Mouse (Mus musculus) adrenal gland, postnatal 4 days (tissue): ENCODE data around the gene Fibin. TPM values are rescaled to one million over a fixed set of nuclear protein-coding genes. Genes with fewer than 3 reads are reported as not detected.

ENCODE experiments used
- DNase-seq, 2 experiments: peaks; one replicate each; pipeline ENCODE4 v3.0.0; 2021 to 2022; ENCODE audit warnings: low spot score in 2 of 2, mixed read lengths in 2 of 2
- total RNA-seq, 2 experiments: library from RNA; stranded (reverse); gene quantifications; 2 replicates each; pipeline ENCODE4 v1.2.3; 2021

Gene Fibin
- total RNA-seq, 2 experiments from 2014 or later, result 6.7 to 9.1 TPM

DNA sequence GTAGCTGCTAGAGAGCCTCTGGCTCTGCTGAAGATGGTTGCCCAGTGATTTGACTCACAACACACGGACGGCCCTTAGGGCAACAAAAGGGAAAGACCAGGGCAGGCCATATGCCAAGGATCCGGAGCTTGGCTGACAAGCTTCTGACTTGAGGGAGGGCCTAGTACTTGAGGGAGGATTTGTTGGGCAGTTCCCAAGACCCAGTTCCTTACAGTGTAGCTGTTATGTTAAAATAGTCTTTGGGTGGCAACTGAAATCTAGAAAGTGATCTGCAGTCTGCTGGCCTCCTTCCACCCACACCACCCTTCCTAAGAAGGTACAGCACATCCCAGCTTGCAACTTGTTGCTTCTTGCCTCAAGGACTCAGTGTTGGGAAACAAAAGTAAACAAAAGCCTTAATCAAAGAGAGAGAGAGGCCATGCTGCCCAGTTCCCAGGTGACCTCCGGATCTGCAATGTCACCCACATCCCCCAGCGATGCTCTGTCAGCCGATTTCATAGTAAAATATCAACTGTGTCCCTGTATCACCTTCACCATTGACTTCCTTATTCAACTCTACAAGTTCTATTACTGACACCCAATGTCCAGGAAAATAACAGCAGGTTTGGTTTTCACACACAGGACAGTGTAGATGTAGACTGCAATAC lies 48.4 kb downstream of the Fibin start, which contains the start of gene Bbox1:
Gene Bbox1, minus strand, starts transcription at position 52 of the 647 bp plus-strand sequence.
- no peak for DNase-seq

DNA sequence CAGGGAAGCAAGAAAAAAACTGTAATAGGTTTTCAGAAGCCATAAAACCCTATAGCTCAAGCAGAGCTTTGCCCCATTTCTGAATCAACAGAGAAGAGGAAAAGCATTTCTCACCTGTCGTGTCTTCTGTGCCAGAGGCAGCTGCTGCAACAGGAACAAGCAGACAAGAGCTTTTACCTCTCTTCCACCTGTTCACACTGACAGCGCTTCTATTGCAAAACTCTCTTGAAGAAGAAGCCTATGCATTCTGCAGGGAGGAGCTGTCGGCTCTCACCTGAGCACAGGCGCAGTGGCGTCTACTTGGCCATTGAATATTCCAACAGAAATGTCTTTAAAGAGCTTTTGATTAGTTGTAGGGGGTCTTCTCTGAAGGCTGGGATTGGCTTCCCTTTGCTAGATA lies 48.9 kb downstream of the Fibin start:
- no peak for DNase-seq

DNA sequence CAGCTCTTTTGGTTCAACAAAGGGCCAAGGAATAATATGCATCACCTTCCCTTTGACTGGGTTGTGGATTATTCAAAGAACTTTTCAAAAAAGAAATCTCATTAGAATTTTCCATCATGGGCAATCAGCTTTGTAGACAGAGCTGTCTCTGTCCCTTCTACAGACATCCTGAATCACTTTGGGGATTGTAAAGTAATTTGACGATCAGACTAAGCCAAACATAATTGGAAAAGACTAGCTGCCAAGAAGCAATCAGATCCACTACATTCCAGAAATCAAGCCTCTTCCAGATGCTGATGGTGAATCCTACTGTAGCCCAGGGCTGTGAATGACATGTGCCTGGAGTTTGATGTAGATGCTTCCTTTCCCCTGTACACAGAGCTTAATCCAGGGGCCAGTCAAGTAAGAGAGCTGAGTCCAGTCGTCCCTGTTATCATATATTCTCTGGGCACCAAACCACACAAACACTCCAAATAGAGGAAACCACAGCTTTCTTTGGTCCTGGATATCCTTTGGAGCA lies 49.6 kb downstream of the Fibin start:
- DNase-seq, result no peak

Other genes with a start within 250 kb of the Fibin start
- 1 to 10 TPM in 1 of 2 experiments, under 1 TPM in 1; 0.39 to 2.0 TPM for gene Bbox1, start 48.6 kb downstream of the Fibin start, total RNA-seq
- 10 to 100 TPM in 1 of 2 experiments, under 1 TPM in 1; 0.14 to 12.7 TPM for gene Slc5a12, start 234.1 kb upstream of the Fibin start, total RNA-seq